Mouse (Mus musculus) cerebellum, adult 2 months (tissue): Measurements from ENCODE around the gene Adamts2. TPM values are rescaled to one million over a fixed set of nuclear protein-coding genes. Genes with fewer than 3 reads are reported as not detected.
A peak's percentile ranks its signal among the peaks of the same experiment; 100 is the strongest.

Source experiments
- DNase-seq, 2 experiments: peaks; one replicate each; pipeline ENCODE4 v3.0.0; 2021
- H3K27ac ChIP-seq: fragments of 200-500 bp; 2 replicates; pipeline ENCODE4 v1.5.1; 2012; ENCODE audit warnings: low read length, control low read depth, inconsistent platforms; ENCODE audit not compliant: insufficient read depth
- H3K27me3 ChIP-seq: fragments of 200-500 bp; 2 replicates; pipeline ENCODE4 v1.6.1; 2012; ENCODE audit warnings: inconsistent platforms, mild to moderate bottlenecking, low read length, moderate library complexity; ENCODE audit not compliant: control insufficient read depth, insufficient read depth
- H3K4me1 ChIP-seq: fragments of 200-500 bp; 2 replicates; pipeline ENCODE4 v1.6.1; 2011; ENCODE audit warnings: low read length; ENCODE audit not compliant: control insufficient read depth, insufficient read depth
- H3K4me3 ChIP-seq: fragments of 200-500 bp; replicated peaks from 2 replicates; pipeline ENCODE3; 2011; ENCODE audit warnings: mild to moderate bottlenecking, low read depth, low read length, control low read depth; ENCODE audit not compliant: insufficient read depth
- CTCF ChIP-seq: fragments of 200-500 bp; IDR thresholded peaks from 2 replicates; pipeline ENCODE4 v1.5.1; 2011; ENCODE audit warnings: low read depth, mild to moderate bottlenecking, control low read depth, low read length, moderate library complexity, borderline replicate concordance; ENCODE audit not compliant: insufficient read depth
- POLR2A ChIP-seq: fragments of 200-500 bp; IDR thresholded peaks from 2 replicates; pipeline ENCODE4 v1.6.1; 2011; ENCODE audit warnings: low read length, control low read depth, borderline replicate concordance; ENCODE audit not compliant: insufficient read depth
- WGBS: fragments of 180-500 bp; shearing (Covaris S2); methylation state at CpG from one replicate; pipeline ENCODE4 v1.1.7; 2018; 5-methylcytosine and 5-hydroxymethylcytosine counted together
- polyA plus RNA-seq: library from polyadenylated mRNA; depleted of rRNA; stranded (reverse); fragments of >200 nt; gene quantifications from 2 replicates; pipeline ENCODE4 v1.2.3, GENCODE M21; 2012

Adamts2 gene
- polyA plus RNA-seq, 1 experiment, result 21.1 TPM

GRCm38 (mm10) chr11:50603082-50603910 lies 1.4 kb downstream of the Adamts2 start:
- Histone ChIP-seq H3K27ac (no peak overlapping the region), H3K27me3 (no peaks in the 10 kb centered on the region), H3K4me1 (no peaks in the 10 kb centered on the region), H3K4me3 (peak overlapping the region; percentile 56)
- WGBS, result 1% methylated on average over 52 of the region's 52 CpGs
- peak; percentile 44 to 50 for DNase-seq
- TF ChIP-seq CTCF (peak; percentile 10; the same call in 1 of the 2 replicates), POLR2A (no peak)

DNA sequence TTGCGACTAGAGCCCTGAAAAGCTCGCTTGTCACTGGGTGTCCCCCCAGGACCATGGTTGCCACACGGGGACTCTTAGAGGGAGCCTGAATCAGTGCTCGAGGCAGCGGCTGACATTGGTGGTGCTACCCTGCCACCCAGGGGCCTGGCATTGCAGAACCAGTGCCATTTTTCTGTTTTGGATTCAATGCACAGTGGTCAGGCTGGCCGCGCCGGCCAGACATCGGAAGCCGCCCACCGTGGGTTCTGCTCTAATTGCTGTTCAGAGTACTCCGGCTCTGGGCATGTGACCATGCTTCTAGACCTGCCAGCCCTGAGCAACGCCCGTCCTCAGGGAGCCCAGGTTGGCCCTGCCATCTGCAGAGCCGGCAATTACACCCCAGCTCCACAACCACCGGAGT lies 2.5 kb downstream of the Adamts2 start:
- H3K27me3 ChIP-seq, result no peaks in the 10 kb centered on the region
- TF ChIP-seq CTCF, result peak; percentile 18; the same call in 1 of the 2 replicates
- TF ChIP-seq POLR2A, result no peak
- peak; percentile 38 to 39 for DNase-seq
- WGBS, result 16% methylated on average over 16 of the region's 16 CpGs
- H3K4me3 ChIP-seq, result peak overlapping the region; percentile 1
- H3K4me1 ChIP-seq, result no peaks in the 10 kb centered on the region
- no peak overlapping the region for H3K27ac ChIP-seq

DNA sequence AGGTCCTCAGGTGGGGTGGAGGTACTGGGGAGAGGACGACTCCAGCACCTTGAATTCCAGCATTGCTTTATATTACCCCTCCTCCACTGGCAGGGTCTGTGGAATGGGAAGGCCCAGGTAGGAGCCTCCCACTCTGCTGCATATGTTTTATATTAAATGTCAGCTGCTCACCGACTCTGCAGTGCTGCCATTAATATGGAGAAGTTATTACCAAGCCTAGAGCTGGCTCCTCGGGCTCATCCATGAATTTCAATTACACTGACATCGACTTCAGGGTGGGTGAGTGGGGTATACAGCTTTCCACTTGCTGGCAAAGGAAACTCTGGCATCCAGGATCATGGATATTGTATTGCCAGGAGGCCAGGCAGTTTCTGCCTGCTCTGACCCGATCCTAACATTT lies 9.3 kb downstream of the Adamts2 start:
- WGBS, result 55% methylated on average over 5 of the region's 5 CpGs
- TF ChIP-seq POLR2A (no peak), CTCF (no peak)

GRCm38 (mm10) chr11:50617015-50617543 lies 15.2 kb downstream of the Adamts2 start:
- 93% methylated on average over 11 of the region's 11 CpGs for WGBS
- H3K27me3 ChIP-seq, result no peaks in the 10 kb centered on the region
- TF ChIP-seq CTCF, result no peak
- no peak for TF ChIP-seq POLR2A
- H3K4me1 ChIP-seq, result no peaks in the 10 kb centered on the region
- DNase-seq, result no peak
- H3K27ac ChIP-seq, result no peak overlapping the region
- no peak overlapping the region for H3K4me3 ChIP-seq

More for the DNA sequence above, 9.3 kb downstream of the Adamts2 start:
- H3K4me1 ChIP-seq, result no peaks in the 10 kb centered on the region
- no peaks in the 10 kb centered on the region for H3K27me3 ChIP-seq
- DNase-seq, result no peak
- no peak overlapping the region for H3K4me3 ChIP-seq
- no peak overlapping the region for H3K27ac ChIP-seq

DNA sequence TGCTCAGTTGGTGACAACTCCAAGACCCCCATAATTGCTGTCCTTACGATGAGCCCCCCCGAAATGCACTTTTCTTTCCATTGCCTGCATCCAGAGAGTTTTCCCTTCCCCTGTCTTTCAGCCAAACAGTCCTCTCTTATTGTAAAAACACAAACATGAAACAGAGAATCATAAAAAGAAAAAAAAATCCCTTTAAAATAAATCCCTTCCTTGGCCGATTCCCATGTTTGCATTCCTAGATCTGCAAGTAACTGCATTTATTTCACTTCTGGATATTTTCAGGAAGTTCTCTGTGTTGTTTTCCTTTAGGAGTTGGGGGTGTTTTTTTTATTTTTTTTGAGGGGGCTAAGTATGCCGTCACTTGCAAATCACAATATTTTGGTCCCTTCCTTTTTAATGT lies 19.0 kb downstream of the Adamts2 start:
- Histone ChIP-seq H3K27me3 (no peaks in the 10 kb centered on the region), H3K27ac (no peak overlapping the region), H3K4me3 (no peak overlapping the region), H3K4me1 (peaks cover 10% of the 10 kb centered on the region)
- 94% methylated on average over 4 of the region's 4 CpGs for WGBS
- no peak for DNase-seq
- TF ChIP-seq CTCF (no peak), POLR2A (no peak)

- TF ChIP-seq POLR2A (no peak), CTCF (no peak)
- 69% methylated on average over 5 of the region's 5 CpGs for WGBS
- H3K27me3 ChIP-seq, result no peaks in the 10 kb centered on the region
Measured at GRCm38 (mm10) chr11:50621364-50621763, 19.5 kb downstream of the Adamts2 start.

DNA sequence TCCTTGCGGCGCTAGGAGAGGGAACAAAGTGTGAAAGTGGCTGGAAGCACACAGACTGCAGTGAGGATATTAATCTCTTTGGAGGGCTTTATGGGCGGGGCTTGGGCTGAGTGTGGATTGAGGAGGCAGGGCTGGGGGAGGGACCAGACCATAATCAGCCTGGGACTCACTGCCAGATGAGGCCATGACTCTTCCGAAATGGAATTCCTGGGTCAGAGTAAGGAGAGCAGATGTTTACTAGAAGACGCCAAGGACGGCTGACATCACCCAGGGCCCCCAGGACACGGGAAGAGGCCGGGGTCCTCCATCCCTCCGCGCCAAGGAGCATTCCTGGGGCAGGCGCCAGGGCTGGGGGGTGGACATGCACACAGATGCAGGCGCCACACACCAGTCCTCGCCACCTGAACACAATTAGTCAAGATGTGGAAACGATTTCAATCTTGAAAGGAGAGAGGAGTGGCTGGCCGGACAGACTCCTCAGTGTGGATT lies 20.4 kb downstream of the Adamts2 start:
- Histone ChIP-seq H3K4me3 (no peak overlapping the region), H3K4me1 (peaks cover 10% of the 10 kb centered on the region), H3K27ac (no peak overlapping the region), H3K27me3 (no peaks in the 10 kb centered on the region)
- TF ChIP-seq CTCF (no peak), POLR2A (no peak)
- no peak for DNase-seq
- 59% methylated on average over 15 of the region's 15 CpGs for WGBS

More at GRCm38 (mm10) chr11:50621364-50621763, 19.5 kb downstream of the Adamts2 start:
- Histone ChIP-seq H3K4me3 (no peak overlapping the region), H3K4me1 (peaks cover 10% of the 10 kb centered on the region), H3K27ac (no peak overlapping the region)
- no peak for DNase-seq
